Mouse (Mus musculus): ENCODE measurements around the gene Tcap.

Gene Tcap

DNA sequence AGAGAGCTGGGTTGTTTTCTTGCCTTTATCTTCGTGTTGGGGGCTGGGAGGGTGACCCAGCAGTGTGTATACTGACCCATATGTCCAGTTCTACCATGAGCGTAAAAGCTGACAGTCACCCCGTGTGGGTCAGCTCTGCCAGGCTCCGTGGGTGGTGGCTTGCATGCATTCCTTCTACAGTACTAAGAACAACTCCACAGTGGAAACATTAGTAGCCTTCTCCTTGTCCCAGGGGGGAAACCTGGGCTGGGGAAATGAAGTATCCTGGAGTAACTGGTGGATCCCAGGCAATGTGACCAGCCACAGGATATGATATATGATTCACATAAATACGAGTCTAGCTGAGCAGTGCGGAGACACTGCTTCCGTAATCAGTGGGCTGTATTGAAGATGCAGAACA lies 30.1 kb downstream of the Tcap start:
- peak; percentile 35 to 36 for DNase-seq

DNA sequence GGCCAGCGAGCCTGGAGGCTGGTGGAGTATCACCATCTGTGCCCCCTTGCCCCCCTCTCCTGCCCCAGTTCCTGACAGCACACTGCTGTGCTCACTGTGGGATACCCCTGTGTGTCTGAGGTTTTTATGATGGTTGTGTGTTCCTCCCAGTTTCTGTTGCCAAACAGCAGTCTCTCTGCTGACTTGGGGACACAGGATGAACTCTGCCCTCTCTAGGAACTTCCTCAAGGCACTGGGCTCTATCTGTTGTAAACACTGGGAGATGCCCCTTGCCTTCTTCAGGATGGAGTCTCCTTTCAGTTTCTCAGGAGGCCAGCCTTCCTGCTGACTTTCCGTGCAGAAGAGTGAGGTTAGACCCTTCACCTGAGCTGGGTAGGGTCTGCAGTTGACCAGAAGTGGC lies 30.6 kb downstream of the Tcap start:
- DNase-seq: no peak

DNA sequence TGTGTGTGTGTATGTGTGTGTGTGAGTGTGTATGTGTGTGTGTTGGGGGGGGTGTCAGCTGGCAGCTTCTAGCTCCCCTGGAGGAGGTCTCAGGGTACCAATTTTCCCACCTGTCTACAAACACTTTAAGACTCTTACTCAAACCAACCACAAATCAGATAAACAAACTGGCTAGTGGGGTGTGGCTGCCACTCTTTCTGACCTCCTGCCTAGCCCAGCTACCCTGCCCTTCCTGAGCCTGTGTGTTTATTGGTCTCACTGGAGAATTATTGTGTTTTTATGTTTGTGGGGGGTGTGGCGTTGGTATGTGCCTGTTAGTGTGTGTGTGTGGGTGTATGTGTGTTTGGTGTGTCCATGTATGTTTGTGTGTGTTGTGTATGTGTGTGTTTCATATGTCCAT lies 33.5 kb downstream of the Tcap start:
- DNase-seq: no peak

- no peak for DNase-seq
Observed at GRCm38 (mm10) chr11:98418273-98418672, 34.7 kb downstream of the Tcap start.

DNA sequence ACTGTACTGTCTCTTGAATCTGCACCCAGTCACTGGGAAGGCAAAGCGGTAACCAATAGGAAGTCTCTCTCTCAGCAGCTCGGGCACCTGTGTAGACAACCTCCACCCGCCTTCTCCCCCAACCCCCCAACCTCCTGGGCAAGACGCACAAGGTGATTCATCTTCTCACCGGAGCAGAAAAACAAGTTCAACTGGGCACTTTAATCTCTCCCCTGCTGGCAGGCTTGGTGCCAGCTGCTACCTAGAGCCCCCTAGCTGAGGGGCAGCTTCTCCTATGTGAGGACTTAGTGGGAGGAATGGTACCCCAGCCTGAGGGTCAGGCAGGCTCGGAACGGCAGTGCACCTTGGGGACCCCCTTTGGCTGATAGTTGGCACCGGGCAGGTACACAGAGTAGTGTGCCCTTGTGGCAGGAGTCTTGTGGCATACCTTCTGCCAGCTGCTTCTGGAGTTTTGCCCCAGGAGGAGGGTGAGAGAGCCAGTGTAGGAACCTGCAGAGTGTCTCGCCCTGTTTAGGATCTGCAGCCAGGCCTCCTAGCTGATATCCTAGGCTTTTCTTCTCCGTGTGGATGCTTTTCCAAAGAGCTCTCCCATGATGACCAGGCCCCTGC lies 35.4 kb downstream of the Tcap start:
- DNase-seq: peak; percentile 51 to 62

GRCm38 (mm10) chr11:98426592-98426991 lies 43.0 kb downstream of the Tcap start:
- DNase-seq: peak in 1 of 2 experiments; percentile 19

DNA sequence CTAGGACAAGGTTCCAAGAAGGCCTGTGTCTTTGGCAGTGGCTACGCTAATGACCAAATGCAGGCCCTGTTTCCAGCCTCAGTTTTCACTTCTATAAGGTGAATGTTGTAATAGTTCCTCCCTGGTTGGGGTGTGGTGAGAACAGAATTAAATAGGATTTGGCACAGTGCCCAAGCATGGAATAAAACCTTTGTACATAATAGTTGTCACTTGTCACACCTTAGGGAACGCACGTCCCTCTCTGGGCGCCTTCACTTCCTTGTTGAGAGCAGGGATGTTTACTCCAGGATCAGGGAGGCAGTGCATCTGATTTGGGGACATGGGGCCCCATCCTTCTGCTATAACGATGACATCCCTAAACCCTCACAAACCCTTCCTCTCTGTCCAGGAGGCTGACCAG lies 44.8 kb downstream of the Tcap start:
- no peak for DNase-seq

- DNase-seq: no peak
Observed at GRCm38 (mm10) chr11:98431743-98432502, 48.3 kb downstream of the Tcap start.

Measured in kidney, postnatal 4 days (tissue).